Mouse (Mus musculus): ENCODE measurements around the gene Haus5.

Haus5 gene

DNA sequence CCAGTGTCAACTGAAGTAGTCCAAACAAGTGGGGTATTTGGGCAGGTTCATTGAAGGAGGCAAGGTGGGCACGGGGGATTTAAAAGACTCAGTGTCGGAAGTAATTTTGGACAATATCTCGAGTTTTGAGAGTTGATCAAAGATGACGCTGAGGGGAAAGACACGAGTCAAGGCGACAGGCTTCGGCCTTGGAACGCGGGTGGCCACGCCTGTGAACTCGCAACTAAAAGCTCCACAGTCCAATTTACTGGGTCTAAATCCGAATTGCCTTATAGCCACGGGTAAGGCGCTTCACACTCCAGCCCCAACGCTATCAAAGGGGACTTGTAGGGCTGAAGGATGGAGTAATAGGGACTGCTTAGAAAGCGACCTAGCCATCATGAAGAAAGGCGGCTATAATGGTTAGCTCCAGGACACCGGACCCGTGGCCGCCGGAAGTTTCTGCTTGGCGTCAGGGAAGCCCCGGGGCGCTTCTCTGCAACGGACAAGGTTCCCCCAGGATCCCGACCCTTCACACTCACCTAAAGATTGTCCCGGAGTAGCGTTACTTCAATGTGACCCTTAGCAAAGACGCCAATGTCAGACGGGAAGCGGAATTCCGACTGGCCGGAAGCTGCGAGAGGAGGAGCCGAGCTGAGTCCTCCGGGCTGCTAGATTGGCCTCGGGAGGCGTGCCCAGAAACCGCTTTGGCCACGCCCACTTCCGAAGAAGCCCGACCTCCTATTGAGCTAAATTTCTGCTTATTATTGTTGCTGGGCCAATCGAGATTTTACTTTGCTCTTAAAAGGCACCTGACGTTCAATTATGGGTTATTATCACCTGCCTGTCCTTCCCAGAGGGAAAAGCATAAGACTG lies 39.0 kb downstream of the Haus5 start, which contains the start of gene Cox6b1:
Cox6b1 (minus strand) TSS at position 622 of the 855 bp plus-strand sequence.
- peak; percentile 84 to 92 for DNase-seq

DNA sequence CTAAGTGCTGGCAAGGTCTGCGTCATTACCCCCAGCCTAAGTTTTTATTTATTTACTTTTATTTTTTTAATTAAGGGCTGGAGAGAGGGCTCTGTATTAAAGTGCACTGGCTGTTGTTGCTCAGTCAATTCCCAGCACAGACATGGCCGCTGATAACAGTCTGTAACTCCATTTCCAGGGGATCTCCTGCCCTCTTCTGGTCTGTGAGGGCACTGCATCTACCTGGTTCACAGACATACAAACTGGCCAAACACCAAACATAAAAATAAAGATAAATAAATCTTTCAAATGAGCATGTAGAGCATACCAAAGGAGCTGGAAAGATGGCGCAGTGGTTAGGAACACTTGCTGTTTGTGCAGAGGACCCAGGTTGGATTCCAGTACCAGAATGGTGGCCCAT lies 45.6 kb downstream of the Haus5 start:
- peak in 1 of 2 experiments; percentile 56 for DNase-seq

DNA sequence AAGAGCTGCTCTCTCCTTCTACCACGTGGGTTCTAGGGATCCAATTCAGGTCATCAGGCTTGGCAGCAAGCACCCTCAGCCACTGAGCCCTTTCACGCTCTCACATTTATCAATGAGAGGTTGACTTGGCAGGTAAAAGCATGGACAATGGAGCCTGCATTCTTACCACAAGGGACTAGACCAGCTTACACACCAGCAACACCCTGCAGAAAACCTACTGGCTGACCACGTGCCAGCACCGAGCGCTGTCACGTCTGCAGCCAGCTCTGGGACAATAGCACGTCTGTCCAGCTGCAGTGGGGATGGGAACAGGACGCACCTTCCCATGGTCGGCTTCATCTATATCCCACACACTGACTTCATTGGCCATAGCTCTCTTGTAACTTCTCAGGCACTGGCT lies 46.1 kb downstream of the Haus5 start:
- no peak for DNase-seq

DNA sequence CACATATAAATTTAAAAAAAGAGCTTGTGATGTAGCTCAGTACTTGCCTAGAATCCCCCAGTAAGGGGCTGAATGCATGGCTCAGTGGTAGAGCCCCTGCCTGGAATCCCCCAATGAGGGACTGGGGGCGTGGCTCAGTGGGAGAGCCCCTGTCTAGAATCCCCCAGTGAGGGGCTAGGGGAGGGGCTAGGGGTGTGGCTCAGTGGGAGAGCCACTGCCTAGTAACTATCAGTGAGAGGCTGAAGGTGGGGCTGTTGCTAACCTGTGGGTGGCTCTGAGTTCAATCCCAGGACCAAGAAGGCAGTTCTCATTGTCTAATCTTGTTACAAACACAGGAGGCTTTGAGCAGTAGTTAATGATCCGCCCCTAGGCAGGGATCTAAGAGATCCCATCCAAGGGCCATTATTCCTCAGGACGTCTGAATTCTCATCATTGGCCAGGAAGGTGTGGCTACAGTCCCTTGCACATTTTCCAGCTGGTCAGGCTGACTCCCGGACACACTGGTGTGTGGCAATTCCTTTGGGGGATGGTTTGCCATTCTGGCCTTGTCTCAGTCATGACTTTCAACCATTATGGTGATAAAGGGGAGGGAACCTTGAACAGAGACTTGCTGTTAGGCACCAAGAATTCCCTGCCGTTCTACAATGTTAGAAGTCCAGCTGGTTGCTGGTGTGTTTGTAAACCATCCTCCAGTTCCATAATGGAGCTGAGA lies 49.6 kb downstream of the Haus5 start:
- no peak for DNase-seq

DNA sequence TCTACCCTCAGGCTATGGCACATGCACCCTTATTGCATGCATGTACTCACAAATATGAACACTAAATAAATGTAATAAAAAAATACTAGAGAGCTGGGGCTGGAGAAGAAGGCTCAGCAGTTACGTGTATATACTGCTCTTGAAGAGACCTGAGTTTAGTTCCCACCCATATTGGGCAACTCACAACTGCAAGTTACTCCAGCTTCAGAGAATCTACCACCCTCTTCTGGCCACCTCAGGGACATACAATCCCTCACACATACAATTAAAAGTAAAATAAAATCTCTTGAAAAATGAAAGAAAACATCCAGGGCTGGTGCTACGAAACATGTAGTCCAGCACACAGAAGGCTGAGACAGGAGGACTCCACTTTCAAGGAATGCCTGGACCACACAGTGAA lies 50.3 kb downstream of the Haus5 start:
- no peak for DNase-seq

DNA sequence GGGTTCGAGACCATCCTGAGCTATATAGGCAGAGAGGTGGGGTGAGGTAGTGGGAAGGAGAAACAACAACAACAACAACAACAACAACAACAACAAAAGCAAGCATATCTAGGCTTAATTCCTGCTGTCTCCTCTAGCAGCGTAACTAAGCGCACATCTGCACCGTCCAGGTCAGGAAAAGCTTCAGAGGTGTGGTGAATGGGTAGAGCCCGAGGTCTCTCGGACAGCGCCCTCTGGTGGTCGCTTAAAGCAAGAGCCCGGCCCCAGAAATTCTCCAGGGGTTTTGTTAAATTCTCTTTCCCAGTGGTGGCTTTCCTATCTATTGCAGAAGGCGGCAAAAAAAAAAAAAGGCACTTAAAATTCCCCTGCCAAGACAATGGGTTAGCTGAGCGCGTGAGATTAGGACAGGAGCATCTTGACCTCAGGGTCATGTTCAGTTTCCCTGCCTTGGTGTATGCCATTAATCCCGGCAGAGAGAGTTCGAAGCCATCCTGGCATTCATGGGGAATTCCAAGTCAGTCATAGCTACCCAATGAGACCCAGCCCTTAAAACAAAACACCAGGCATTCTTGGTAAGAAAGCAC lies 51.2 kb downstream of the Haus5 start:
- DNase-seq = peak; percentile 70 to 79

DNA sequence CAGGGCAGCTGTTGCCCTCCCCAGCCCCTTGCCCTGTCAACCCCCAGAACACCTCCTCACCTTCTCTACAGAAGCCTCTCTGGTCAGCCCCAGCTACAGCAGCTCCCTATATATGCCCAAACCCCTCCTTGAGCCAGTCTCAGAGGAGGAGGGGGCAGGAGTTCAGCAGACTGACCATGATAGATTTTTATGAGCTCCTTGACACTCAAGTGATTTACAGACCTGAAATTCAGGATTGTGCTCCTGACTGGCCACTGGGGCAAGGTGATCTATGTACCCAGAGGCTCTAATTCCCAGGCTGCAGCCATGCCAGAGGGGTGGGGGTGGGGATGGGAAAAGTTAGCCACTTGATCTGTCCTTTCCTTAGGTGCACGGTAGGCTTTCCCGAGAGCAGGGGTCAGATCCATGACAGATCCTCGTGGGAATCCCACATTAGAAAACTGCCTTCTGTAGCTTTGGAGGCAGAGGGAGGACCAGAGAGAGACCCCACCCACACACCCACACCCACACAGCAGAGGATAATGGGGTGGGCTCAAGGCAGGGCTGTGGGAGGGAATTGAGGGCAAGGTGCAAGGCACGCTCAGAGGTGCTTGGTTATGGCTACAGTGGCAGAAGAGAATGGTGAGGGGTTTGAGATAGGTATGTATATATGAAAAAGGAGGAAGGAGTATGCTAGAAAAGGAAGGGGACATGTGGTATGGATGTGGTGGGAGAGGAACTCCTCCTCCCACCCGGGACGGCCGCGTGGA lies 52.0 kb downstream of the Haus5 start, which contains the start of gene Upk1a:
Upk1a (minus strand) TSS at position 194 of the 749 bp plus-strand sequence.
- no peak for DNase-seq

DNA sequence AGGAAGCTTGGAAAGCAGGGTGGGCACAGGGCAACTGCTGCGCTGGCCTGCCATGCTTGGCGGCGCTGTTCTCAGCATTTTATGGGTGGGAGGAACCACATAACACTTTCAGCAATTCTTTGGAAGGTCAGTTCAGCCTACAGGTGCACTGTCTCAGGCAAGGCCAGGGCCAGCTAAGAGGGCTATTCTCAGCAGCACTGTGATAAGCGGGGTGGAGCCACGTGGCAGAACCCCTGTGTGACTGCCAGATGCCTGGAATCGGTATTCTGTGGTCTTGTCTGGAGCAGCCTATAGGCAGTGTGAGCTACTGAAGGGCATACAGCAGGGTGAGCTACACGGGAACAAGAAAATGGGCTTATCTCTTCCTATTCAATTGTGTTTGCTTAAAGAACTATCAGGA lies 54.8 kb downstream of the Haus5 start:
- no peak for DNase-seq

DNA sequence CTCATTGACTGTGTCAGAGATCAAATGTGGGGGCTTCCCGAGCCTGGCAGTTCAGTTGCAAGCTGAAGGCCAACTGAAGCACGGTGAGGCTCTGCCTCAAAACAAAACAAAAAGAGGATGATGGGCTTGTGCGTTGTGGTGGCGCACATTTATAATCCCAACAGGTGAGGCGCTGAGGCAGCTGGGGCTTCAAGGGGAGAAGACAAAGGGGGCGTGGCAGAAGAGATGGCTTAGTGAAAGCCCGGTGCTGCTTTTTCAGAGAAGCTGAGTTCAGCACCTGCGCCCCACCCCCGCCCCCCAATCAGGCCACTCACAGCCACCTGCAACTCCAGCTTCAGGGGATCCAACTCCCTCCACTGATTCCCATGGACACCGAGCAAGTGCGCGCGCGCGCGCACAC lies 56.3 kb downstream of the Haus5 start:
- no peak for DNase-seq

DNA sequence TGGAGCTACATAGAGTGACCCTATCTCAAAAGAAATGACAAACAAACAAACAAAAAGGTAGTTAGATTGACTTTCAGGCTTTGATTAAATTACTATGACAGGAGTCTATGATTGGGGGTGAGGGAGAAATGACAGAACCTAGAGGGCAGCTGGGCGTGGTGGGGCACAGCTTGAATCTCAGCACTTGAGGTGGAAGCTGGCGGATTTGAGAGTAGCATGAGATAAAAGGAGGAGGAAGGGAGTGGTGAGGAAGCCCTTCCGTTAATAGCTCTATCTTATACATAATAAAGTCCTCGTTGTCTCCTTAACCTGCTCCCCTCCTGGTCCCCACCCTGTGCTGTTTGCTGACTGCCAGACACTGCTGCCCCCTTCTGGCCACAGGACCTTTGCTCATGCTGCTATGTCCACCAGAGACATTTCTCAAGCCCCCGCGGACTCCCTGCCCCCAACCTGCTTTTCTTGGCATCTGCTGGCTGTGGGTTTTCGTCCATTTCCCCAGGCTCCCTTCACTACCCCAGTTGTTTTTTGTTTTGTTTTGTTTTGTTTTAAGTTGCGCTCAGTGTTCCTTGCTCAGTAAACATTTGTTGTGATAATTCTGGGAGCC lies 57.0 kb downstream of the Haus5 start:
- DNase-seq = peak; percentile 60 to 77

DNA sequence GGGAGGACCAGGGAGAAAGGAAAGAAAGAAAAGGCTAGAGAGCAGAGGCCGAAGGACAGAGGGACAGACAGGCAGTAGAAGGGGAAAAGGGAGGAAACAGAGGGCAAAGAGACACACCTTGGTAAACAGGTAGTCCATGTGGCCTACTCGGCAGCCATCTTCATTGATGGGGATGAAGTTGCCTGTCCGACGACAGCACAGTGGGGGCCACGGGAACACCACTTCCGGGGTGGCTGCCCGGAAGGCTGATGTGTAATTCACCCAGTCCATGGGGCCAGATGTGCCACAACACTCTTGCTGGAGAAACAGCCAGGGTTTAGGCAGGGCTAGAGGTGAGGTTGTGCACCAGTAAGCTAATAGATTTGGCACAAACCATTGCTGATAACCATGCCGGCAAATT lies 59.9 kb downstream of the Haus5 start:
- DNase-seq = no peak

DNA sequence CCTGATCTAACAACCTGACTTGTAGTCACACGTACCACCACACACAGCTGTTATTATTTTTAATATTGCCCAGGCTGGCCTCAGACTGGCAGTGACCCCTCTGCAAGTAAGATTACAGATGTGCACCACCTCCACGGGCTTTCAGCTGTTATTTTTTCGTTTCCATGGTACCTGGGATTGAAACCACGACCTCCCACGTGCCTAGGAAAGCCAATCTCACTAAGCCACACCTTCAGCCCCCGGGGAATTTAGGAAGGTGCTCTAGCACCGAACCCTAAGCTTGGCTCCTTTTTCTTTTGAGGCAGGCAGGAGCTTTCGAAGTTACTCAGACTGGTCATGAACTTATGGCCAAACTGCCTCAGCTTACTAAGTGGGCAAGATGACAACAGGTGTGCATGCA lies 60.4 kb downstream of the Haus5 start:
- DNase-seq = no peak
